Mouse (Mus musculus): ENCODE measurements around the gene Tmem211. TPM values are rescaled to one million over a fixed set of nuclear protein-coding genes. Genes with fewer than 3 reads are reported as not detected.

Gene Tmem211
- polyA plus RNA-seq, 1 experiment from 2014 or later, result not detected

DNA sequence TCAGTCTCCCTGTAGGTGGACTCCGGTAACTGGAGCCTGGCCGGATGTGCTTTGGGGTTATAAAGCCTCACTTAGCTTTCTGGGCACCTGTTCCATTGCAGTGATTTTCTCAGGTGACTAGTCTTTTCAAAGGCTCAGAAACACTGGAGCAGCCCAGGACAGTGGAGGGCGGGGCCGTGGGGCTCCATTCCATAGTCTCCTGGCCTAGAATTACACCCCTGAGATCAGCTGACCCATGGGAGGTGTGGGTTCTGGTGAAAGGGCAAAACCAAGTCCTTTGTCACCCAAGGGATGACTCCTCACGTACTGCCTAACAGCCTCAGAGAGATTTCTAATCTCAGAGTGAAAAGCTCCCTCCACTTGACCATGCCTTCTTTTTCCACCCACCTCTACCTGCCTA is 3.5 kb downstream of the Tmem211 start:
- H3K9me3 ChIP-seq (replicated peaks; ENCODE audit: control insufficient read depth, low read length, poor library complexity, severe bottlenecking), result no peaks in the 10 kb centered on the region
- 86% methylated on average over 5 of the region's 5 CpGs for WGBS

DNA sequence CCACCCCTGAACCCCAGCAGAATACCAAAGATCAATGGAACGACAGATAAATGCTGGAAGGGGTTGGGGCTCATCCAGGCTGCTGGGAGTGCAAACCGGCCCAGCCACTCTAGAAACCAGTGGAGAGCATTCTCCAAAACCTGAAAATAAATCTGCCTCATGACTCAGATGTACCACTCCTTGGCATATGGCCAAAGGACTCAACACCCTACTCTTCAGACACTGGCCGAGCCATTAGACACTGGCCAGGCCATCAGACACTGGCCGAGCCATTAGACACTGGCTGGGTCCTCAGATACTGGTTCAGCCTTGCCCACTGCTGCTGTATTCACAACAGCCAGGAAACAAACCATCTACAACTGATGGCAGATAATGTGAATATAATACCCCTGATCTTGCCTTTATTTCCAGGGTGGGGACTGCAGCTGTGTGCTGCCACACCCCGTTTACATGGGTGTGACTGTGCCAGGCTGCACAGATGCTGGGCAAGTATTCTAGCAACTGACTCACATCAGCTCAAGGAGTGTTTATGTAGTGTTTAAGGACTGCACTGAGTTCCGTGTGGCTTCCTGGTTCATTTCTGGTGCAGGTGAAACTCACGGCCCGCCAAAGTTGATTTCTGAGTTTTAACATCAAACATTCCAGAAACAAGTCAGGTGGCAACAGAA is 22.7 kb downstream of the Tmem211 start:
- no peak for ATAC-seq
- H3K27me3 ChIP-seq (ENCODE audit: control insufficient read depth, insufficient read depth, low read depth, low read length), result no peaks in the 10 kb centered on the region
- H3K27ac ChIP-seq (ENCODE audit: low read length), result no peak overlapping the region
- WGBS, result 87% methylated on average over 8 of the region's 8 CpGs
- no peak overlapping the region for H3K4me2 ChIP-seq (ENCODE audit: low read length)
- H3K4me3 ChIP-seq (ENCODE audit: low read depth, low read length), result no peak overlapping the region
- no peak overlapping the region for H3K9ac ChIP-seq (ENCODE audit: low read depth, low read length)
- no peaks in the 10 kb centered on the region for H3K4me1 ChIP-seq (ENCODE audit: control insufficient read depth, insufficient read depth, low read length)
- no peaks in the 10 kb centered on the region for H3K9me3 ChIP-seq (replicated peaks; ENCODE audit: control insufficient read depth, low read length, poor library complexity, severe bottlenecking)
- peaks cover 36% of the 10 kb centered on the region for H3K36me3 ChIP-seq (ENCODE audit: control insufficient read depth, insufficient read depth, low read length)

More for the DNA sequence above, 3.5 kb downstream of the Tmem211 start:
- no peak for ATAC-seq
- Histone ChIP-seq H3K4me2 (ENCODE audit: low read length) (no peak overlapping the region), H3K4me1 (ENCODE audit: control insufficient read depth, insufficient read depth, low read length) (peaks cover 16% of the 10 kb centered on the region), H3K36me3 (ENCODE audit: control insufficient read depth, insufficient read depth, low read length) (no peaks in the 10 kb centered on the region), H3K9ac (ENCODE audit: low read depth, low read length) (no peak overlapping the region), H3K4me3 (ENCODE audit: low read depth, low read length) (no peak overlapping the region), H3K27me3 (ENCODE audit: control insufficient read depth, insufficient read depth, low read depth, low read length) (no peaks in the 10 kb centered on the region), H3K27ac (ENCODE audit: low read length) (no peak overlapping the region)

- Histone ChIP-seq H3K9me3 (replicated peaks; ENCODE audit: control insufficient read depth, low read length, poor library complexity, severe bottlenecking) (no peaks in the 10 kb centered on the region), H3K9ac (ENCODE audit: low read depth, low read length) (no peak overlapping the region), H3K27ac (ENCODE audit: low read length) (no peak overlapping the region), H3K36me3 (ENCODE audit: control insufficient read depth, insufficient read depth, low read length) (peaks cover 34% of the 10 kb centered on the region), H3K4me3 (ENCODE audit: low read depth, low read length) (no peak overlapping the region), H3K4me1 (ENCODE audit: control insufficient read depth, insufficient read depth, low read length) (no peaks in the 10 kb centered on the region), H3K4me2 (ENCODE audit: low read length) (no peak overlapping the region), H3K27me3 (ENCODE audit: control insufficient read depth, insufficient read depth, low read depth, low read length) (no peaks in the 10 kb centered on the region)
- 96% methylated on average over 11 of the region's 11 CpGs for WGBS
- no peak for ATAC-seq
Observed at GRCm38 (mm10) chr5:113250806-113251205, 24.1 kb downstream of the Tmem211 start.

- no peak for ATAC-seq
- Histone ChIP-seq H3K9ac (ENCODE audit: low read depth, low read length) (no peak overlapping the region), H3K9me3 (replicated peaks; ENCODE audit: control insufficient read depth, low read length, poor library complexity, severe bottlenecking) (no peaks in the 10 kb centered on the region), H3K4me1 (ENCODE audit: control insufficient read depth, insufficient read depth, low read length) (no peaks in the 10 kb centered on the region), H3K4me3 (ENCODE audit: low read depth, low read length) (no peak overlapping the region), H3K27ac (ENCODE audit: low read length) (no peak overlapping the region), H3K36me3 (ENCODE audit: control insufficient read depth, insufficient read depth, low read length) (peaks cover 30% of the 10 kb centered on the region), H3K27me3 (ENCODE audit: control insufficient read depth, insufficient read depth, low read depth, low read length) (no peaks in the 10 kb centered on the region), H3K4me2 (ENCODE audit: low read length) (no peak overlapping the region)
- 86% methylated on average over 8 of the region's 8 CpGs for WGBS
Observed at GRCm38 (mm10) chr5:113265637-113266036, 38.9 kb downstream of the Tmem211 start.

GRCm38 (mm10) chr5:113268246-113268645 is 41.5 kb downstream of the Tmem211 start:
- no peak overlapping the region for H3K4me3 ChIP-seq (ENCODE audit: low read depth, low read length)
- H3K9ac ChIP-seq (ENCODE audit: low read depth, low read length), result no peak overlapping the region
- no peaks in the 10 kb centered on the region for H3K27me3 ChIP-seq (ENCODE audit: control insufficient read depth, insufficient read depth, low read depth, low read length)
- no peaks in the 10 kb centered on the region for H3K9me3 ChIP-seq (replicated peaks; ENCODE audit: control insufficient read depth, low read length, poor library complexity, severe bottlenecking)
- H3K4me2 ChIP-seq (ENCODE audit: low read length), result no peak overlapping the region
- H3K4me1 ChIP-seq (ENCODE audit: control insufficient read depth, insufficient read depth, low read length), result no peaks in the 10 kb centered on the region
- no peak overlapping the region for H3K27ac ChIP-seq (ENCODE audit: low read length)
- peaks cover 33% of the 10 kb centered on the region for H3K36me3 ChIP-seq (ENCODE audit: control insufficient read depth, insufficient read depth, low read length)
- 0 out of 2 replicates have a peak, but pooled peaks have one; percentile 14 for ATAC-seq

GRCm38 (mm10) chr5:113270043-113270442 is 43.3 kb downstream of the Tmem211 start:
- no peak overlapping the region for H3K9ac ChIP-seq (ENCODE audit: low read depth, low read length)
- ATAC-seq, result no peak
- no peak overlapping the region for H3K27ac ChIP-seq (ENCODE audit: low read length)
- no peaks in the 10 kb centered on the region for H3K9me3 ChIP-seq (replicated peaks; ENCODE audit: control insufficient read depth, low read length, poor library complexity, severe bottlenecking)
- 84% methylated on average over 3 of the region's 3 CpGs for WGBS
- H3K4me3 ChIP-seq (ENCODE audit: low read depth, low read length), result no peak overlapping the region
- H3K27me3 ChIP-seq (ENCODE audit: control insufficient read depth, insufficient read depth, low read depth, low read length), result no peaks in the 10 kb centered on the region
- no peak overlapping the region for H3K4me2 ChIP-seq (ENCODE audit: low read length)
- H3K4me1 ChIP-seq (ENCODE audit: control insufficient read depth, insufficient read depth, low read length), result no peaks in the 10 kb centered on the region
- peaks cover 34% of the 10 kb centered on the region for H3K36me3 ChIP-seq (ENCODE audit: control insufficient read depth, insufficient read depth, low read length)

- peaks cover 33% of the 10 kb centered on the region for H3K36me3 ChIP-seq (ENCODE audit: control insufficient read depth, insufficient read depth, low read length)
- 74% methylated on average over 11 of the region's 11 CpGs for WGBS
Observed at GRCm38 (mm10) chr5:113271207-113271811, 44.6 kb downstream of the Tmem211 start.

DNA sequence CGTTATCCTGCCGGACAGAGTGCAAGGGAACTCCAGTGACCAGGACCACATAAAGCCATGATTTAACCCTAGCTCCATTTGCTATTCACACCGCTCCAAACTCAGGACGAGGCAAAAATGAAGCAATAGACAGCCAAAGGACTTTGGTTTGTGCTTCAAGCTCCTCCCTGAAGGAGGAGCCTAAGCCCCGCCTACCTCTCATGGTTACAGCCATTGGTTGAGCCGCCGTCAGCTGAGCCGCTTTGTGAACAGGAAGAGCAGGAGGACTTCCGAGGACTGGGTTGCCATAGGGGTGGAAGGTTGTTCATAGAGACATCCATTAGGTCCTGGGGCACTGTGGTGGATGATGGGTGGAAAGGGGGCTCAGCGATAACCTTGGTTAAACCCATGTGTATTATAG is 49.1 kb downstream of the Tmem211 start:
- 81% methylated on average over 10 of the region's 10 CpGs for WGBS
- no peaks in the 10 kb centered on the region for H3K27me3 ChIP-seq (ENCODE audit: control insufficient read depth, insufficient read depth, low read depth, low read length)
- H3K4me1 ChIP-seq (ENCODE audit: control insufficient read depth, insufficient read depth, low read length), result 0 out of 2 replicates have a peak, but pooled peaks cover 2% of the 10 kb centered on the region
- H3K9ac ChIP-seq (ENCODE audit: low read depth, low read length), result no peak overlapping the region
- H3K4me3 ChIP-seq (ENCODE audit: low read depth, low read length), result no peak overlapping the region
- no peak for ATAC-seq
- no peak overlapping the region for H3K4me2 ChIP-seq (ENCODE audit: low read length)
- H3K36me3 ChIP-seq (ENCODE audit: control insufficient read depth, insufficient read depth, low read length), result peaks cover 34% of the 10 kb centered on the region
- H3K27ac ChIP-seq (ENCODE audit: low read length), result no peak overlapping the region
- no peaks in the 10 kb centered on the region for H3K9me3 ChIP-seq (replicated peaks; ENCODE audit: control insufficient read depth, low read length, poor library complexity, severe bottlenecking)

More at GRCm38 (mm10) chr5:113271207-113271811, 44.6 kb downstream of the Tmem211 start:
- Histone ChIP-seq H3K4me1 (ENCODE audit: control insufficient read depth, insufficient read depth, low read length) (no peaks in the 10 kb centered on the region), H3K4me2 (ENCODE audit: low read length) (no peak overlapping the region), H3K4me3 (ENCODE audit: low read depth, low read length) (no peak overlapping the region), H3K27ac (ENCODE audit: low read length) (no peak overlapping the region), H3K9ac (ENCODE audit: low read depth, low read length) (no peak overlapping the region), H3K27me3 (ENCODE audit: control insufficient read depth, insufficient read depth, low read depth, low read length) (no peaks in the 10 kb centered on the region), H3K9me3 (replicated peaks; ENCODE audit: control insufficient read depth, low read length, poor library complexity, severe bottlenecking) (no peaks in the 10 kb centered on the region)
- no peak for ATAC-seq

- Histone ChIP-seq H3K4me3 (ENCODE audit: low read depth, low read length) (no peak overlapping the region), H3K9me3 (replicated peaks; ENCODE audit: control insufficient read depth, low read length, poor library complexity, severe bottlenecking) (no peaks in the 10 kb centered on the region), H3K27me3 (ENCODE audit: control insufficient read depth, insufficient read depth, low read depth, low read length) (no peaks in the 10 kb centered on the region), H3K4me2 (ENCODE audit: low read length) (no peak overlapping the region), H3K27ac (ENCODE audit: low read length) (no peak overlapping the region), H3K4me1 (ENCODE audit: control insufficient read depth, insufficient read depth, low read length) (0 out of 2 replicates have a peak, but pooled peaks cover 2% of the 10 kb centered on the region), H3K36me3 (ENCODE audit: control insufficient read depth, insufficient read depth, low read length) (peaks cover 24% of the 10 kb centered on the region), H3K9ac (ENCODE audit: low read depth, low read length) (no peak overlapping the region)
- 26% methylated on average over 15 of the region's 15 CpGs for WGBS
- peak; percentile 54; the same call in 1 of the 2 replicates for ATAC-seq
Observed at GRCm38 (mm10) chr5:113280138-113280856, 53.6 kb downstream of the Tmem211 start.
